Mouse (Mus musculus) cerebellum, adult 8-10 months (tissue): ENCODE data around the gene Ptpn6.

ENCODE experiments used
- DNase-seq: peaks from one replicate; pipeline ENCODE4 v3.0.0; 2022

Gene Ptpn6

GRCm38 (mm10) chr6:124738511-124739023, at the start of gene Ptpn6:
TSS of gene Ptpn6 (minus strand) at chr6:124738714.
- DNase-seq, result no peak

- no peak for DNase-seq
Measured at GRCm38 (mm10) chr6:124787722-124788121, 49.2 kb upstream of the Ptpn6 start.

GRCm38 (mm10) chr6:124786756-124787420, 48.4 kb upstream of the Ptpn6 start:
- DNase-seq, result peak; percentile 86

GRCm38 (mm10) chr6:124782436-124782835, 43.9 kb upstream of the Ptpn6 start:
- DNase-seq, result no peak

- DNase-seq, result no peak
Measured at GRCm38 (mm10) chr6:124780917-124781316, 42.4 kb upstream of the Ptpn6 start.

- DNase-seq, result no peak
Measured at GRCm38 (mm10) chr6:124779984-124780416, 41.5 kb upstream of the Ptpn6 start.

- no peak for DNase-seq
Measured at GRCm38 (mm10) chr6:124779222-124779983, 40.9 kb upstream of the Ptpn6 start, which contains the start of gene Lrrc23. TSS of gene Lrrc23 (minus strand) at chr6:124779727.

- DNase-seq, result no peak
Measured at GRCm38 (mm10) chr6:124770511-124770910, 32.0 kb upstream of the Ptpn6 start.

- DNase-seq, result no peak
Measured at GRCm38 (mm10) chr6:124770013-124770412, 31.5 kb upstream of the Ptpn6 start.

GRCm38 (mm10) chr6:124769101-124769765, 30.7 kb upstream of the Ptpn6 start, which contains the start of gene Eno2:
TSS of gene Eno2 (minus strand) at chr6:124769673.
- peak; percentile 74 for DNase-seq

- DNase-seq, result no peak
Measured at GRCm38 (mm10) chr6:124768704-124769044, 30.2 kb upstream of the Ptpn6 start.

GRCm38 (mm10) chr6:124767920-124768703, 29.6 kb upstream of the Ptpn6 start:
- DNase-seq, result peak; percentile 74

- DNase-seq, result no peak
Measured at GRCm38 (mm10) chr6:124767536-124767919, 29.0 kb upstream of the Ptpn6 start.

GRCm38 (mm10) chr6:124765951-124766350, 27.4 kb upstream of the Ptpn6 start:
- no peak for DNase-seq

- peak; percentile 88 for DNase-seq
Measured at GRCm38 (mm10) chr6:124759259-124759658, 20.7 kb upstream of the Ptpn6 start.

GRCm38 (mm10) chr6:124758849-124759232, 20.3 kb upstream of the Ptpn6 start:
- DNase-seq, result no peak

GRCm38 (mm10) chr6:124757909-124758848, 19.7 kb upstream of the Ptpn6 start:
- DNase-seq, result peak; percentile 68

- DNase-seq, result no peak
Measured at GRCm38 (mm10) chr6:124757351-124757880, 18.9 kb upstream of the Ptpn6 start.

- peak; percentile 82 for DNase-seq
Measured at GRCm38 (mm10) chr6:124756652-124757350, 18.3 kb upstream of the Ptpn6 start.

- peak; percentile 65 for DNase-seq
Measured at GRCm38 (mm10) chr6:124755831-124756595, 17.5 kb upstream of the Ptpn6 start, which contains the start of the genes Gm45234 and Atn1. TSS of gene Gm45234 (minus strand) at chr6:124756021. TSS of gene Atn1 (minus strand) at chr6:124756524.
